Mouse (Mus musculus) forebrain, embryonic 12.5 days (tissue): Measurements from ENCODE around the gene 4930583I09Rik. TPM values are rescaled to one million over a fixed set of nuclear protein-coding genes. Genes with fewer than 3 reads are reported as not detected.

Source experiments
- ATAC-seq: fragments of 200-750 bp; cut with Nextera tagmentation; 2 replicates; pipeline ENCODE4 v1.8.0; 2017; ENCODE audit warnings: moderate TSS enrichment; ENCODE audit not compliant: low FRiP score
- H3K27ac ChIP-seq: fragments of 300-500 bp; sonication (generic); 2 replicates; pipeline ENCODE4 v1.5.1; 2016; ENCODE audit warnings: mild to moderate bottlenecking
- H3K27me3 ChIP-seq: fragments of 300-500 bp; sonication (generic); 2 replicates; pipeline ENCODE4 v1.6.1; 2016; ENCODE audit warnings: mild to moderate bottlenecking
- H3K36me3 ChIP-seq: fragments of 300-500 bp; sonication (generic); replicated peaks from 2 replicates; pipeline ENCODE4 v1.6.1; 2016; ENCODE audit warnings: mild to moderate bottlenecking
- H3K4me1 ChIP-seq: fragments of 300-500 bp; sonication (generic); 2 replicates; pipeline ENCODE4 v1.6.1; 2016
- H3K4me2 ChIP-seq: fragments of 300-500 bp; sonication (generic); 2 replicates; pipeline ENCODE4 v1.6.1; 2016; ENCODE audit warnings: mild to moderate bottlenecking, moderate library complexity
- H3K4me3 ChIP-seq: fragments of 300-500 bp; sonication (generic); replicated peaks from 2 replicates; pipeline ENCODE4 v1.5.1; 2016; ENCODE audit warnings: mild to moderate bottlenecking
- H3K9ac ChIP-seq: fragments of 300-500 bp; sonication (generic); 2 replicates; pipeline ENCODE4 v1.6.1; 2016; ENCODE audit warnings: mild to moderate bottlenecking
- H3K9me3 ChIP-seq: fragments of 300-500 bp; sonication (generic); 2 replicates; pipeline ENCODE4 v1.6.1; 2016
- WGBS: fragments of 180-500 bp; shearing (Covaris S2); methylation state at CpG from one replicate; pipeline ENCODE4 v1.1.7; 2016; 5-methylcytosine and 5-hydroxymethylcytosine counted together
- polyA plus RNA-seq: library from polyadenylated mRNA; unstranded; fragments of >200 nt; fragmentation: Nextera tagmentation; extraction: Ambion mirVana; gene quantifications from 2 replicates; pipeline ENCODE4 v1.2.1, GENCODE M21; 2016

Gene 4930583I09Rik
- polyA plus RNA-seq, 1 experiment from 2014 or later = not detected

DNA sequence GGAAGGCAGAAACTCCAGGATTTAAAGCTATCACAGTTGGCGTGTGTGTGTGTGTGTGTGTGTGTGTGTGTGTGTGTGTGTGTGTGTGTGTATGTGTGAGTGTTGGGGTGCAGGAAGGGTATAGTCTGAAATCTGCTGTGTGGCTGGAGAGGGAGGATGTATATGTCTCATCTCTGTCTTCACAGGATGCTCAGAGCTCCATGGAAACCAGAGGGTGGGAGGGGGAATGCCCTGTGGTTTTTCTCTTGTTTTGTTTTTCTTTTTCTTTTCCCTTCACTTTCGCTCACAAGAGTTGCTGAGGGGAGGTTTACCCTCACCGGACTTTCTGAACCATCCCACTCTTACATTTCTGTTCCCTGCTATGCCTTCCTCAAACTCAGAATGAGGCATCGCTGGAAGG is 9.0 kb downstream of the 4930583I09Rik start:
- Histone ChIP-seq H3K4me2 (no peak overlapping the region), H3K27ac (no peak overlapping the region), H3K27me3 (no peaks in the 10 kb centered on the region), H3K9me3 (no peaks in the 10 kb centered on the region), H3K9ac (no peak overlapping the region), H3K36me3 (no peaks in the 10 kb centered on the region), H3K4me1 (no peaks in the 10 kb centered on the region), H3K4me3 (no peak overlapping the region)
- no peak for ATAC-seq
- 80% methylated on average over 4 of the region's 4 CpGs for WGBS

DNA sequence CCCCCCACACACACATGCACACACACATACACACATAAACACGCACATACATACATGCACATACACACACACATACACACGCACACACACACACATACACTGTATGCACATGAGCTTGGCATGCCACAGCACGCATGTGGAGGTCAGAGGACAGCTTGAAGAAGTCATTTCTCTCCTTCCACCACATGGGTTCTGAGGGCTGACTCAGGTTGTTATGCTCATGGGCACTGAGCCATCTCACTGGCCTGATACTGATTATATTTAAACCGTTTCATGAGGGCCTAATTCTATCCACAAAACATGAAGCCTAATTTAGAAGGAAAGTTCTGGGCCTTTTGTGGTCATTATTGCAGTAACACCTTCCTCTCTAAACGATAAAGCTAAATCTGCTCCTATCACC is 13.3 kb downstream of the 4930583I09Rik start:
- Histone ChIP-seq H3K36me3 (no peaks in the 10 kb centered on the region), H3K4me2 (no peak overlapping the region), H3K4me3 (no peak overlapping the region), H3K27ac (no peak overlapping the region), H3K4me1 (no peaks in the 10 kb centered on the region), H3K9ac (no peak overlapping the region), H3K27me3 (no peaks in the 10 kb centered on the region), H3K9me3 (no peaks in the 10 kb centered on the region)
- no peak for ATAC-seq
- WGBS = 88% methylated on average over 5 of the region's 5 CpGs

DNA sequence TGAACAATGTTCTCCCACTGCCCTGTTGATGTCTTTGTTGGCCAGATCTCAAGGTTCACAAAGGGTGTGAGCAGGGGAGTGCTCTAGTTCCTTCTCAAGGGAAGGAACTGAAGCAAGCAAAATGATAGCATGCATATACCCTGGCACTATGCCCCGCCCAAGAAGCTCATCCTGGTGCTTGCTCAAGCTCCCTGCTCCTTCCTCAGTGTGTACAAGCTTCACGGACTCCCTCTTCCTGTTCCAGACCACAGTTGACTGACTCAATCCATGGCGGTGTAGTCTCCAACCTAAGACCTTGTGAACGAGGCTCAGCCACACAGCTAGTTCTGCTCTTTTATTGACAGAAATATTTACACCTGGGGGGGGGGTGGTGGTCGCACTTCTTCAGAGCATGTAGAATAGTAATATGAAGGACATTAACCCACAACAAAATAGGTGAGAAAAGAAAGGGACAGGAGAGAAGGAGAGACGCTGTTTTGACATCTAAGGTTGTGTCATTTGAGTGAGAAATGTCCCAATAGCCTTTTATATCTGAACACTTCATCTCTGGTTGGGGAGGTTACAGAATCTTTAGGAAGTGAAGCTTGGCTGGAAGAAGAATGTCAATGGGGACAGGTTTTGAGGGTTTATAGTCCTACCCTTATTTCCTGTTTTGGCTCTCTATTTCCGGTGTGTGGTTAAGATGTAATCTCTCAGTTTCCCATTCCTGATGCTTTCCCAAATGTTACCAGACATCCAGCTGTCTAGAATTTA is 14.9 kb downstream of the 4930583I09Rik start:
- Histone ChIP-seq H3K27me3 (no peaks in the 10 kb centered on the region), H3K9me3 (no peaks in the 10 kb centered on the region), H3K9ac (no peak overlapping the region), H3K27ac (no peak overlapping the region), H3K4me2 (no peak overlapping the region), H3K4me1 (no peaks in the 10 kb centered on the region), H3K4me3 (no peak overlapping the region), H3K36me3 (no peaks in the 10 kb centered on the region)
- ATAC-seq = no peak
- WGBS = 89% methylated on average over 7 of the region's 7 CpGs

DNA sequence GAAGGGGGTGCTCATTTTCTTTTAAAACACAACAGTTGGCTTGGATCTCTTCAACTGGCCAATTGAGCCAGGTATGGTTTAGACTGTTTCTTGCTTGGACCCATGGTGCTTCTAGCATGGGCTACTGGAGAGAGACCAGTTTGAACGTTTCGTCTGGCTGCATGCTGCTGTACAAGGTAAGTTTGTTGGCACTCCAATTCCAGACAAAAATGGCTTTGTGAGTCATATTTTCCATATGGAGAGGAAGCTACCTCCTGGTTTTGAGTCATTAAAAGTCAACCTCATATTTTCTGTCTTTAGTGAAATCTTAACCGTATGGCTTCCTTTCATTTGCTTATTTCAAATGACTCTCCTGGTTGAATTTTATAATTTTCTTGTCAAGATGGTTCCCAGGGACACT is 19.6 kb downstream of the 4930583I09Rik start:
- Histone ChIP-seq H3K9me3 (no peaks in the 10 kb centered on the region), H3K36me3 (no peaks in the 10 kb centered on the region), H3K4me3 (no peak overlapping the region), H3K27ac (no peak overlapping the region), H3K27me3 (no peaks in the 10 kb centered on the region), H3K4me1 (no peaks in the 10 kb centered on the region), H3K4me2 (no peak overlapping the region), H3K9ac (no peak overlapping the region)
- WGBS = 92% methylated on average over 3 of the region's 3 CpGs
- no peak for ATAC-seq

DNA sequence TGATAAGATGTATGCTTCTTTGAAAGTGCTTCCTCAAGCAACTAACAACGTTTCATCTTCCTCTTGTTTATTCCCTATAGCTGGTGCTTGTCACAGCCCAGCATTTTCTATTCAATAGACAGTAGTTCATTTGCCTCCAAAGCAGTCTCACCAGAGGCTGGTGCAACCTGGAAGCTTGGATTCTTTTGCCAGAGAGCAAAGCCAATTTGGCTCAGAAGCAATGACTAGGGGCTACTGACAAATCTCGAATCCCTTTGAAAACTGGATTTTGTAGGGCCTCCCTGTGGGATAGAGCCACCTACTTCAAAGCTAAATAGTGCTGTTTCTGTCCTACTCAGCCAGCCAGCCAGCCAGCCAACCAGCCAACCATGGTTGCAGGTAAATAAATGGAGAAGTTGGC is 20.1 kb downstream of the 4930583I09Rik start:
- H3K4me3 ChIP-seq = no peak overlapping the region
- no peaks in the 10 kb centered on the region for H3K4me1 ChIP-seq
- H3K4me2 ChIP-seq = no peak overlapping the region
- H3K36me3 ChIP-seq = no peaks in the 10 kb centered on the region
- H3K9me3 ChIP-seq = no peaks in the 10 kb centered on the region
- H3K9ac ChIP-seq = no peak overlapping the region
- no peaks in the 10 kb centered on the region for H3K27me3 ChIP-seq
- WGBS = 72% methylated on average over 2 of the region's 2 CpGs
- H3K27ac ChIP-seq = no peak overlapping the region
- ATAC-seq = no peak

DNA sequence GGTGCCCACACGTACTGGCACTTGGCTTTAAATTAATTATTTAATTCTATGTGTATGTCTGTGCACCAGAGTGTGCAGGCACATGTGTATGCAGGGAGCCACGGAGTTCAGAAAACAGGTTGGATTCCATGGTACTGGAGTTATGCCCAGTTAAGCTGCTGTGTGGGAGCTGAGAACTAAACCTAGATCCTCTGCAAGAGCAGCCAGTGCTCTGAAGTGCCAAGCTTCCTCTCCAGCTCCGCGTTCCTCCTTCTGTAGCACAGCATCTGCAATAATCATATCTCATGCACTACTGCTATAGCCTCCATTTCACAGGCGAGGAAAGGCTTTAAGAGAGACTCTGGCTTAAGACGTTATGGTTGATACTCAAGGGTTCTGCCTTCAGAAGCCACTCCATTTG is 22.3 kb downstream of the 4930583I09Rik start:
- H3K36me3 ChIP-seq = no peaks in the 10 kb centered on the region
- WGBS = 91% methylated on average over 6 of the region's 6 CpGs
- ATAC-seq = no peak
- H3K4me3 ChIP-seq = no peak overlapping the region
- no peak overlapping the region for H3K27ac ChIP-seq
- H3K27me3 ChIP-seq = no peaks in the 10 kb centered on the region
- H3K4me1 ChIP-seq = no peaks in the 10 kb centered on the region
- H3K9ac ChIP-seq = no peak overlapping the region
- H3K9me3 ChIP-seq = no peaks in the 10 kb centered on the region
- no peak overlapping the region for H3K4me2 ChIP-seq

DNA sequence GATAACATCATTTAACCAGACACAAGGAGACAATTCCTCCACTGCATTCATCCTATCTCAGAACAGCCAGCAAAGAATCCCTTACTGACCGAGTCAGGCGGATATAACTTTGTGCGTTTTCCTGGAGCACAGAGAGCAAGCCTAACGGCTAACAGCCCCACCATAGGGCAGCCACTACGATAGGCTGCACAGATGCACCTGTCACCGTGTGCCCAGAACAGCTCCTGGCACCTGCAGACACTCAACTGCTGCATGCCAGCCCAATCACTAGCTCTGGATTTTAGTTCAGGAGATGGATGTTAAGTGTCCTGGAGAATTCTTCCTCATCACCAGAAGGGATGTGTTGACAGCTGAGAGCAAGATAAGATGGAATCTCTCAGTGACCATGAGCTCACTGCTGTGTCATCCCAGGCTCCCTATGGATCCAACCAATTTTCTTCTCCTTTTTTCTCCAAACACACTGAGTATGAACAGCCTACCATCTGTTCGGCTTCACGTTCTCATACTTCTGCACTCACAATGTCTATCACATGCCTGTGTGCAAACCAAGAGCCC is 29.8 kb downstream of the 4930583I09Rik start:
- Histone ChIP-seq H3K36me3 (no peaks in the 10 kb centered on the region), H3K9me3 (no peaks in the 10 kb centered on the region), H3K27me3 (no peaks in the 10 kb centered on the region), H3K27ac (no peak overlapping the region), H3K4me1 (peaks cover 10% of the 10 kb centered on the region; the same call in 1 of the 2 replicates), H3K4me3 (no peak overlapping the region), H3K9ac (no peak overlapping the region), H3K4me2 (no peak overlapping the region)
- WGBS = 84% methylated on average over 8 of the region's 8 CpGs
- no peak for ATAC-seq

DNA sequence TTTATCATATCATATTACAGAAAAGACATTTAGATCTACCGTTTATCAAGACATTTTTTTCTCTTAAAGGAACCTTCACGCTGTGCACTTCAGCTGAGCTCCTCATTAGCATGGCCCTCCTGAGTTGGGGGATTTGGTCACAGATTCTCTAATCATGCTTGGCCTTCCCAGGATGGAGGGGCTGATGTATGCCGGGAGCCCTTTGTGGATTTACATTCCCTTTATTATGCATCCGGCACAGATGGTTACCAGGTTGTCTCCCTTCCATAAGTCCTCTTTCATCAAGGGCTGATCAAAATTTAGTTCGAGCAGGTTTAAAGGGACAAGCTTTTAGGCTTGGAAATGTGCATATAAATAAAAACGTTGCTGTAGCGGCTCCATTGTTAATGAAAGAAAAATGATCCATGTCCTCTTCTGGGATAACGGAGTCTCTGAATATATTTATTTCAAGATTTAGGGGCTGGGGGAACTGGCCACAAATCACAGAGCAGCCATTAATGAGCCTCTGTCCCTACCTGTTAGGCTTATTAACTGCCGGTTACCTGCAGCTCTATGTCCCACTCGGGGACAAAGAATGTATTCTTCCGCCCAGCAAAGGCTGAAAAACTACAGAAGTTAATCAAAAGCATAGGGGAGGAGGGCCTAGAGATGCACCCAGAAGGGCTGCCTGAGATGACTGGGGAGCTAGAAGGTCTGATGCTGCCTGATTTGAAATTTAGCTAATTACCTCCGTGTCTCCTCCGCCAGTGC is 31.3 kb downstream of the 4930583I09Rik start:
- no peak overlapping the region for H3K4me3 ChIP-seq
- no peak for ATAC-seq
- no peaks in the 10 kb centered on the region for H3K27me3 ChIP-seq
- H3K9me3 ChIP-seq = no peaks in the 10 kb centered on the region
- 0 out of 2 replicates have a peak overlapping the region, but pooled peaks have one; percentile 19 for H3K27ac ChIP-seq
- peaks cover 10% of the 10 kb centered on the region; the same call in 1 of the 2 replicates for H3K4me1 ChIP-seq
- WGBS = 53% methylated on average over 13 of the region's 13 CpGs
- no peak overlapping the region for H3K4me2 ChIP-seq
- H3K9ac ChIP-seq = no peak overlapping the region
- H3K36me3 ChIP-seq = no peaks in the 10 kb centered on the region

DNA sequence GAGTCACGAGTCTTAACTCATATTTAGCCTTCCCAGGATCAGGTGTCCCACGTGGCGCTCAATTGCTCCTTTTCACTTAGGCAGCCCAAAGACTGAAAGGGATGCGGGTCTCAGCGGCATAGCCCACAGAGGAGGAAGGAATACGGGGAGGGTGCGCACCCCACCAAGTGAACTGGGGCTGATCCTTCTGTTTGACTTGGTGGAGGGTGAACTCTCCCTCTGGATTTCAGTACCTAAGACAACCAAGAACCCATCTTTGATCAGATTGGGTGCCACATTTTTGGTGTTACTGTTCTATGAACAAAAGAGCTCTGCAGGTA is 33.0 kb downstream of the 4930583I09Rik start:
- peak; percentile 37 for ATAC-seq
- Histone ChIP-seq H3K36me3 (no peaks in the 10 kb centered on the region), H3K27ac (no peak overlapping the region), H3K4me1 (peaks cover 10% of the 10 kb centered on the region; the same call in 1 of the 2 replicates), H3K27me3 (no peaks in the 10 kb centered on the region), H3K9me3 (no peaks in the 10 kb centered on the region), H3K4me3 (no peak overlapping the region), H3K9ac (no peak overlapping the region), H3K4me2 (no peak overlapping the region)
- 48% methylated on average over 7 of the region's 7 CpGs for WGBS

DNA sequence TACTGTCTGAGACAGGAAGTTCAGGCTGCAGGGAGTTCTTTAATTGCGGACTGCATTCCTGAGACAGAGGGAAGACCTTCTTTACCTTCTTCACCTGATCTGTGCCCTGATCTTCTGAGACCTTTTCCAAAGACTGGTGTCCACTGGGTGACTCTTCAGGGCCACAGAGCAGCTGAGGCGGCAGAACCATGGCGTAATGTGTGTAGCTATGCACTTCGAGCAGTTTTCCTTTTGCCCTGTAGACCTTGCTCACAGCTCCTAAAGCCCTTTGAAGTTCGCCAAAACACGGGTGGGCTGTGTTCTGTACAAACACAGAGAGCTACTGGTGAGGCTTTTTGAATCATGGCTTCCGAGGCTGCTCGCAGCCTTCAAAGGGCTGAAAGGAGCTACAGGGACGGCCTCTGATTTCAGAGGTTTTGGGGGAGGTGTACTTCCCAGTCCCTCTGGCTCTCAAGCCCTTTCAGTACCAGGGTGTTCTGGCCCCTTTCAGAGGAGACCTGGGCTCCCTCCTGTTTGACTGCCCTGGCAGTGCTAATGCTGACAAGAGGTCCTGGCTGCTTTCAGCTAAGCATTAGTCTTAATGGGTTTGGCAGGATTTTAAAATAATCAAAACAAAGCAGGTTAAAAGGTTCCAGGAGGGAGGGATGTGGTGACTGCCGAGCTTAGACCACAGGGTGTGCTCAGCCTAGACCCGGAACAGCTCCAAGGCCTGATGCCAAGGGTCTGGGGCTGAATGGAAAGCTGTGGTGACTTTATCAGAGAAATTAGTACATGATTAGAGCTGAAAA is 33.5 kb downstream of the 4930583I09Rik start:
- H3K27ac ChIP-seq = no peak overlapping the region
- no peak overlapping the region for H3K4me2 ChIP-seq
- H3K4me3 ChIP-seq = no peak overlapping the region
- WGBS = 37% methylated on average over 11 of the region's 11 CpGs
- peak; percentile 39 for ATAC-seq
- H3K27me3 ChIP-seq = no peaks in the 10 kb centered on the region
- H3K4me1 ChIP-seq = peaks cover 10% of the 10 kb centered on the region; the same call in 1 of the 2 replicates
- no peaks in the 10 kb centered on the region for H3K9me3 ChIP-seq
- no peak overlapping the region for H3K9ac ChIP-seq
- no peaks in the 10 kb centered on the region for H3K36me3 ChIP-seq

DNA sequence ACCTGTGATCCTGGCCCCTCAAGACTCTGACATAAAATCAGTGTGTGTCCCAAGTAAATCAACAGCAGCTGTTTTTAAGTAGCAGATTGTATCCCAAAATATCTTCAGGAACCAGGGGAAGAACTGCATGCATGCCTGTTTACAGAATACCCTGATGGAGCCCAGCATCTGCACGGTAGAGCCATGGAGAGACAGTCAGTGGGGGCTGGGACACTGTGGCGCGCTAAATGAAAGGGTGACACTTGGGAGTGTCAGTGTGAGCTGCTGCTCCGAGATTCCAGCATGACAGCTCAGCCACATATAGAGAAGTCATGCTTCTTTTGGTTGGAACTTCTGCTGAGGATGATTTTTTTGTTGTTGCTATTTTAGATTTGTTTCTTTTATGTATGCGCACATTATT is 43.2 kb downstream of the 4930583I09Rik start:
- Histone ChIP-seq H3K27ac (no peak overlapping the region), H3K4me3 (no peak overlapping the region), H3K9ac (no peak overlapping the region), H3K9me3 (no peaks in the 10 kb centered on the region), H3K4me2 (no peak overlapping the region), H3K4me1 (0 out of 2 replicates have a peak, but pooled peaks cover 5% of the 10 kb centered on the region), H3K27me3 (no peaks in the 10 kb centered on the region), H3K36me3 (no peaks in the 10 kb centered on the region)
- no peak for ATAC-seq
- 89% methylated on average over 5 of the region's 5 CpGs for WGBS

DNA sequence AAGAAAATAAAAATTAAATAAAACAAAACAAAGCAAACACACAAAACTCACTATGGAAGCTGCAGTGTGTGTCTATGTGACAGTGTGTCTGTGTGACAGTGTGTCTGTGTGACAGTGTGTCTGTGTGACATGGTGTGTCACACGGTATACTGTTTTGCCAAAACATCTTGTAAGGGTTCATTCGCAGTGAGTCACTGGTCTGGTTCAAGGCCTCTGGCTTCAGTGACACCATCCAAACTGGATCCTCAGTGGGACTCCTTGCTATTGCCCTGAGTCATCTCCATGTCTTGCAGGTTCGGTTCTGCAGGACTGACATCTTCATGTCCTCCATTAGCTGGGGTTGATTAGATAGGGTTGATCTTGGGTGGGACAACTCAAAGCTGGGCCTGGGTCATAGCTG is 43.8 kb downstream of the 4930583I09Rik start:
- H3K4me1 ChIP-seq = 0 out of 2 replicates have a peak, but pooled peaks cover 5% of the 10 kb centered on the region
- no peak overlapping the region for H3K27ac ChIP-seq
- 95% methylated on average over 3 of the region's 3 CpGs for WGBS
- H3K9me3 ChIP-seq = no peaks in the 10 kb centered on the region
- no peaks in the 10 kb centered on the region for H3K27me3 ChIP-seq
- no peaks in the 10 kb centered on the region for H3K36me3 ChIP-seq
- H3K9ac ChIP-seq = no peak overlapping the region
- H3K4me2 ChIP-seq = no peak overlapping the region
- no peak for ATAC-seq
- H3K4me3 ChIP-seq = no peak overlapping the region
